Mouse (Mus musculus): ENCODE measurements at regions not wholly inside any gene's neighbourhood (a gene's known extent, or its start where the extent isn't known, plus 50 kb on each side); places are given as distances from the start of the nearest gene placed in this dataset.

DNA sequence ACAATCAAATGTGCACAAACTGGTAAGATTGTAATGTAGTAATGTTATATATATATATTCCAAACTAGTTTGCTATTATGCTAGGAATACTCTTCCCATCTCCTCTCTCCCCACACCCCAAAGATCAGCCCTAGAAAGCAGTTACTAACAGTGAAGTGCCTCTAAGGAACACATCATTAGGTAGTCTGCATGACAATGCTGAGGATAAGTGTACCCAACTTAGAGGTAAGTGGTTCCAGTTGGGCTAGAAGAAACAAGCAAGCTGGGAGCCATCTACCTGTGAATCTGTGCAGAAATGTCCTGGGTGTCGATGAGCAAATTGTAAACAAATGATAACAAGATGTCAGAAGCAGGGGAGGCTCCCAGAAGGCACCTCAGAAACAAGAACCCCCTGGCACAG, 141.7 kb downstream of the Fam43a start:
- Histone ChIP-seq H3K27ac (no peak overlapping the region), H3K4me3 (no peak overlapping the region), H3K4me1 (replicated peaks) (peaks cover 38% of the 10 kb centered on the region), H3K27me3 (no peaks in the 10 kb centered on the region), H3K36me3 (no peaks in the 10 kb centered on the region), H3K9me3 (no peaks in the 10 kb centered on the region), H3K9ac (no peak overlapping the region), H3K4me2 (no peak overlapping the region)
- no peak for ATAC-seq (ENCODE audit: low FRiP score)
- 91% methylated on average over 1 of the region's 1 CpGs for WGBS

DNA sequence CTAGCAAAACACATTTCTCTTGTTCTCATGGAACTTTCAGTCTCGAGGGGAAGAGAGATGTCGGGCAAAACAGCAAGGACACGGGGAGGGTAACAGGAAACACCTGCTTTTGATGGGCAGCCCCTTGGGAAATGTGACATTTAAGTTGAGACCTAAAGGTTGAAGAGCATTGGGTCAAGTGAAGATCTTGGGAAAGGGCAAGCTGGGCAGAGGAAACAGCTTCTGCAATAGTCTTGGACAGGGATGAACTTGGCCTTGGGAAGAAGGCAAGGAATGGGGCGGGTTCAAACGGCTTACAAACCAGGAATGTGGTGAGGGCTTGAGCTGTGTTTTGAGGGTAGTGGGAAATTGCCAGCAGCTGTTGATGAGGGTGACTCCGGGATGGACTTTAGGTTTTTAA, 143.0 kb downstream of the Fam43a start:
- Histone ChIP-seq H3K4me3 (no peak overlapping the region), H3K9me3 (no peaks in the 10 kb centered on the region), H3K27me3 (no peaks in the 10 kb centered on the region), H3K4me2 (no peak overlapping the region), H3K27ac (no peak overlapping the region), H3K36me3 (no peaks in the 10 kb centered on the region), H3K4me1 (replicated peaks) (peaks cover 35% of the 10 kb centered on the region), H3K9ac (no peak overlapping the region)
- ATAC-seq (ENCODE audit: low FRiP score) = no peak
- 82% methylated on average over 6 of the region's 6 CpGs for WGBS

DNA sequence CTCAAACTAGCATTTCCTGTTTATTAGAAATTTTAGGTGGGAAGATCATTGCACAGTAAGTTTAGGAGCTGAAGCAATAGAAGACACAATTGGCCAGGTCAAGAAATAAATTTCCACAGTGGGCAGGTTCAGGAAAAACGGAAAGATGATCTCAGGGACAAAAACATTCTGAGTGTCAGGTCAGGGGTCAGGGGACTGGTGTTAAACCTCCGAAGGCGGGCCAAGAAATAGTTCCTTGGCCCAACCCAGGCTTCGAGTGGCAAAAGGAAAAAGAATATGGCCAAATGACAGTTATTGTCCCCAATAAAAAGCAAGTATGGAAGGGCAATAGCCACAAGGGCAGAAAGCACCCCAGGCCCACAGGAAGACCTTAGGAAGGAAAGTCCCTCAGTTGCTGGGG, 144.0 kb downstream of the Fam43a start:
- Histone ChIP-seq H3K9ac (no peak overlapping the region), H3K36me3 (no peaks in the 10 kb centered on the region), H3K4me3 (no peak overlapping the region), H3K9me3 (no peaks in the 10 kb centered on the region), H3K4me2 (no peak overlapping the region), H3K27me3 (no peaks in the 10 kb centered on the region), H3K4me1 (replicated peaks) (peaks cover 32% of the 10 kb centered on the region), H3K27ac (no peak overlapping the region)
- 78% methylated on average over 4 of the region's 4 CpGs for WGBS
- ATAC-seq (ENCODE audit: low FRiP score) = no peak

DNA sequence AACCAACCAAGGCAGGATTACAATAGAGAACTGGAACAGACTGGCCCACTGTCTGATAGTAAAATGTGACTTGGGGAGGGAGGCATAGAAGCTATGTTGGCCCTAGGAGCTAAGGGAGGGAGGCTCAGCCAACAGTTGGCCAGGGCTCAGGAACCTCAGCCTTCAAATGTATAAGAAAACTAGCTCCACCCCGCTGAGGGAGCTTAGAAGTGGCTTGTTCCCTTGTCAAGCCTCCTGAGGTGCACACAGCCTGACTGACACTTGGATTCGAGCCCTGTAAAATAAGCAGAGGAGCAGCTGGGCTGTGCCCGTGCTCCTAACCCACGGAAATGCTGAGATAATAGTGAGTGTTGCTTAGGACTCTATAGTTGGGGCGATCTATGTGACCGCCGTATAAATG, 144.7 kb downstream of the Fam43a start:
- WGBS = 50% methylated on average over 7 of the region's 7 CpGs
- H3K4me2 ChIP-seq = no peak overlapping the region
- peak; percentile 59; the same call in 1 of the 2 replicates for ATAC-seq (ENCODE audit: low FRiP score)

DNA sequence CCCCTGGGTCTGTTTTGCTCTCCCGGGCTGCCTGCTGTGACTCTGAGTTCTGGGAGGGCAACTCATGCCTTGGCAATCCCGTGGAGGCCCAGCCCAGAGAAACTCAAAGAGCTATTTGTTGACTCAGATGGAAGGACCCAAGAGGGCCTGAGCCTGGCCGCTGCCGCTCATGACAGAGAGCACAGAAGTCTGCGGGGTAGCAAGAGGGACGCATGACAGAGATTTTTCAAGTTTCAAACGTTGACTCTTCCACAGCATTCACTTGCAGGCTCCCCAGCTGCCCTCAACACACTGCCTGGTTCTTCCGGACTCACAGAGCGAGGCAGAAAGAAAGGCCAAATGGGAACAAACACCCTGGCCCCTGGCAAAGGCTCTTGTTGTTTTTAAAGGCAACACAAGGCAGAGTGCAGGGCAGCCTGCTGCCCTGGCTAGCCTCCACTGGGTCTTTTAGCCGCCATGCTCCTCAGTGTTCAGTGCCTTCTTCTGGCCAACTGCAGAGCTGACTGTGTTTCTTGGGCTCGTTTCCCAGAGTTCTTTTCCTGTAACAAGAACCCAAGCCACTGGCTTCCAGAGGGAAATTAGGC, 146.2 kb downstream of the Fam43a start:
- H3K4me2 ChIP-seq = no peak overlapping the region
- ATAC-seq (ENCODE audit: low FRiP score) = no peak
- no peak overlapping the region for H3K4me3 ChIP-seq
- no peaks in the 10 kb centered on the region for H3K36me3 ChIP-seq
- H3K27me3 ChIP-seq = no peaks in the 10 kb centered on the region
- peak overlapping the region; percentile 42 for H3K27ac ChIP-seq
- no peaks in the 10 kb centered on the region for H3K9me3 ChIP-seq
- H3K4me1 ChIP-seq (replicated peaks) = peaks cover 26% of the 10 kb centered on the region
- 22% methylated on average over 11 of the region's 11 CpGs for WGBS
- H3K9ac ChIP-seq = no peak overlapping the region

More for the DNA sequence above, 144.7 kb downstream of the Fam43a start:
- H3K36me3 ChIP-seq = no peaks in the 10 kb centered on the region
- H3K27me3 ChIP-seq = no peaks in the 10 kb centered on the region
- H3K9me3 ChIP-seq = no peaks in the 10 kb centered on the region
- H3K27ac ChIP-seq = no peak overlapping the region
- no peak overlapping the region for H3K9ac ChIP-seq
- no peak overlapping the region for H3K4me3 ChIP-seq
- H3K4me1 ChIP-seq (replicated peaks) = peaks cover 26% of the 10 kb centered on the region

DNA sequence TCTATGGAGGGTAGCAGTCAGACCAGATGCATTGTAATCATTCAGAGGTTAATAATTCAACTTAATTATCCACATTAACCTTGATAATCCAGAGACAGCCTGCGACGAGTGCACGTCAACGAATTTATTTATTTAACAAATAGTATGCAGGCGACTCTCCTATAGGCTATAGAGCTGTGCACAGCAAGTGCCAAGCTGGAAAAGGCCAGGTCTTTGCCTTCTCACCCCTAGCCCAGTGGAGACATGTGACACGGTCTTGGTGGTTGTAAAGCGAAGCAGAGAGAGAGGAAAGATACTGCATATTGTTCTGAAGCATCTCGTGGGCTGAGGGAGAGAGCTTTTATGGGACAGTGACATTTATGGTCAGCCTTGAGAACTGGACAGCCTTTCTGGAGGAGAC, 146.7 kb downstream of the Fam43a start:
- Histone ChIP-seq H3K27me3 (no peaks in the 10 kb centered on the region), H3K4me1 (replicated peaks) (peaks cover 26% of the 10 kb centered on the region), H3K4me3 (no peak overlapping the region), H3K9me3 (no peaks in the 10 kb centered on the region), H3K36me3 (no peaks in the 10 kb centered on the region), H3K4me2 (no peak overlapping the region), H3K9ac (no peak overlapping the region), H3K27ac (no peak overlapping the region)
- WGBS = 54% methylated on average over 8 of the region's 8 CpGs
- ATAC-seq (ENCODE audit: low FRiP score) = no peak

DNA sequence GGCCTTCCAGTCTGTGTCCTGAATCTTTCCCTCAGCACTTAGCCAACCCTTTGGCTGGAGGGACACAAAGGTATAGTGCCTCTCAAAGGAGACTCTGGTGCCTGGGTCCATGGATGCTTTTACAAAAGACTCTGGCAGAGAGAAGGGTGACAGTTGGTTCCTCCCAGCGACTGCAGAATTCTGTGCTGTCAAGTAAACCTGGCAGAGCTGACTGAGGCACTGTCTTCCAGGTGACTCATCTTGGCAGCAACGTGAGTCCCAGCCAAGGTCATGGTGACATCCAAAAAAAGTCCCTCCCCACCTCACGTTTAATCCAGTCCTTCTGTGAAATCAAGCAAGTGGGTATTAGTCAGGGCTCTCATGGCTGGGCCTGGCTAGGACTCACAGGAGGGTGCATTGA, 150.3 kb downstream of the Fam43a start:
- no peaks in the 10 kb centered on the region for H3K36me3 ChIP-seq
- H3K27me3 ChIP-seq = no peaks in the 10 kb centered on the region
- no peak overlapping the region for H3K4me2 ChIP-seq
- H3K4me1 ChIP-seq (replicated peaks) = peaks cover 18% of the 10 kb centered on the region
- no peak for ATAC-seq (ENCODE audit: low FRiP score)
- 72% methylated on average over 3 of the region's 3 CpGs for WGBS
- H3K9ac ChIP-seq = no peak overlapping the region
- H3K27ac ChIP-seq = no peak overlapping the region
- no peaks in the 10 kb centered on the region for H3K9me3 ChIP-seq
- no peak overlapping the region for H3K4me3 ChIP-seq

DNA sequence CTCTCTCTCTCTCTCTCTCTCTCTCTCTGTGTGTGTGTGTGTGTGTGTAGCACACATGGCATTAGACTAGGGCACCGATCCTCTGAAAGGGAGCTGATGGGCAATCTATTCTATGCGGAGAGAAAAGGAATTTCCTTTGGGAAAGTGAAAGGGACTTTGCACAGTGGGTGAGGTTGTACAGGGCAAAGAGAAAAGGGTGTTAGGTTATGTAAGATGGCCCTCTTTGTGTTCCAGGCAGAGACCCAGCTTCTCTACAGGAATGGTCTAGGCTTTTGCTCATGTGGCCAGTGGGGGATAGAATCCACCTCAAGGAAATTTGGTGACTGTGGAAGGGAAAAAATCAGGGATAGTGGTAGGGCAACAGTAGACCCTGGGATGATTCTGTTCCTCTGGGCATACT, 156.2 kb downstream of the Fam43a start:
- Histone ChIP-seq H3K36me3 (no peaks in the 10 kb centered on the region), H3K4me2 (no peak overlapping the region), H3K9ac (no peak overlapping the region), H3K27ac (no peak overlapping the region), H3K4me3 (no peak overlapping the region), H3K27me3 (no peaks in the 10 kb centered on the region), H3K4me1 (replicated peaks) (no peaks in the 10 kb centered on the region), H3K9me3 (no peaks in the 10 kb centered on the region)
- no peak for ATAC-seq (ENCODE audit: low FRiP score)
- 91% methylated on average over 2 of the region's 2 CpGs for WGBS

DNA sequence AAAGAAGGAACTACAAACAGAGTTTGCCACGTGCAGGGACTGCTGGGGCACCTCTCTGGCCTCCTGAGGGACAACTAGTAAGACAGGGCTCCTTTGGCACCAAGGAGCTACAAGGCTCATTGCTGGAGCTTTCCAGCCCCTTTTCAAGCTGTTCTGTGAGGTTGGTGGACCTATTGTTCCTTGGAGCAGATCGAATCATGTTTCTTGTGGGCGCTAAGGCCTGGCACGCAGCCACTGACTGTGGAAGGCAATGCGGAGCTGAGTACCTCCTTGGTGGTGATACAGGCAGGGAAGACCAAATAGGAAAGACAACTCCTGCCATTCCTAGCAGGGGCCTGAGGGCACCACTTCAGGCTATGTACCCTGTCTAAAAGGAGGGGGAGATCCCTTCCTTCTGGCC, 157.2 kb downstream of the Fam43a start:
- Histone ChIP-seq H3K4me1 (replicated peaks) (no peaks in the 10 kb centered on the region), H3K27ac (no peak overlapping the region), H3K36me3 (no peaks in the 10 kb centered on the region), H3K9ac (no peak overlapping the region), H3K4me3 (no peak overlapping the region), H3K4me2 (no peak overlapping the region), H3K27me3 (no peaks in the 10 kb centered on the region), H3K9me3 (no peaks in the 10 kb centered on the region)
- ATAC-seq (ENCODE audit: low FRiP score) = no peak
- 87% methylated on average over 5 of the region's 5 CpGs for WGBS

DNA sequence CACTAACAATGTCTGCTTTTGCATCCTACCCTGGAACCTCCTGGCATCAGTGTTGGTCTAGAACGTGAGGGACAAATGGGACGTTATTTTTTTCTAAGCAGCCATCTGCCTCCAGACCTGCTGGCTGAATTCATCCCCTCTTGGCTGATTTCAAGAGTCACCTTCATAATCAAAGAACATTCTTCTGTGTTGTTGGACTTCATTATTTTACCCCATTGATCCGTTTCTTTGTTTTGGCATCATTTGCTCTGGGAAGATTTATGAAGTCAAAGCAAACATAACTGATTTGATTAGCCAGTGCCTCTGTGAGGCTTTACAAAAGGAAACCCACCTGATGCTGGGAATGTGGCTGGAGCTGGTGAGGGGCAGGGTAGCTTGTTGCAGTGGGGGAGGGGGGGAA, 158.0 kb downstream of the Fam43a start:
- H3K27ac ChIP-seq = no peak overlapping the region
- H3K9ac ChIP-seq = no peak overlapping the region
- H3K27me3 ChIP-seq = no peaks in the 10 kb centered on the region
- H3K9me3 ChIP-seq = no peaks in the 10 kb centered on the region
- no peak overlapping the region for H3K4me3 ChIP-seq
- H3K36me3 ChIP-seq = no peaks in the 10 kb centered on the region
- 0 out of 2 replicates have a peak, but pooled peaks cover 3% of the 10 kb centered on the region for H3K4me1 ChIP-seq (replicated peaks)
- no peak overlapping the region for H3K4me2 ChIP-seq
- ATAC-seq (ENCODE audit: low FRiP score) = no peak
- WGBS = 78% methylated on average over 3 of the region's 3 CpGs

DNA sequence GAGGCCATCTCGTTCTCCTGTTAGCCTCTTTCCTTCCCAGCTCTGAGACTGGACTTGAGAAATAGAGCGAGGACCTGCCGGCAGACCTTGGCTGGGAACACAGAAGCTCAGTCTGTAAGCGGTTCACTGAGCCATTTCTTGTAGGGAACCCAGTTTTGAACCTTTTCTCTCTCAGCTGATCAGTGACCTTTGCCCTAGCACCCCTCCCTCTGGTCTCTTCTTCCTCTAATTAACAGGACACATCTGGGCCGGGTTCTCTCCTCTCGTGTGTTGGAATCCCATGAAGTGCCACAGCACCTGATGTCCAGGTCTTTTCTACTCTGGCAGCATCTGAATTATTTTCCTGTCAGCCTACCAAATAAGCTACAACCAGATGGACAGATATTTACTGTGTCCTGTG, 158.5 kb downstream of the Fam43a start:
- Histone ChIP-seq H3K27ac (no peak overlapping the region), H3K36me3 (no peaks in the 10 kb centered on the region), H3K27me3 (no peaks in the 10 kb centered on the region), H3K9me3 (no peaks in the 10 kb centered on the region), H3K4me3 (no peak overlapping the region), H3K4me2 (no peak overlapping the region), H3K4me1 (replicated peaks) (0 out of 2 replicates have a peak, but pooled peaks cover 3% of the 10 kb centered on the region), H3K9ac (no peak overlapping the region)
- 80% methylated on average over 6 of the region's 6 CpGs for WGBS
- ATAC-seq (ENCODE audit: low FRiP score) = no peak

DNA sequence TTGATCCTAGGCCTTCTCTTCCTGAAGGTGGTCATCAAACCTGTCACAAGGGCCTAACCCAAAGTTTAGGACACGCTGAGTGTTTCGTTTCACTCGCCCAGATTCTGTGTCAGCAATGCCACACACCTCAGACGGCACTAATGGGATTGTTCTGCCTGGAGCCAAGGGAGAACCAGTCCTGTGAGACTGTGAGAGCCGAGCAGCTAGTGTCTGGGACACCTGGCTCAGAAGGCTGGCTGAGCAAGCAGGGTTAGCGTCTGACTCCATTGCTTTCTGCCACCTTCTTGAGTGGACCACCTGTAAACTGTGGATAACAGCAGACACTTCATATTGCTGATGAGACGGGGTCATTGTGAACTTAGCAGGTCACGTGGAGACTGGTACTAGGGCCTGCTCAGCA, 160.0 kb downstream of the Fam43a start:
- WGBS = 85% methylated on average over 8 of the region's 8 CpGs
- Histone ChIP-seq H3K4me1 (replicated peaks) (0 out of 2 replicates have a peak, but pooled peaks cover 3% of the 10 kb centered on the region), H3K27me3 (no peaks in the 10 kb centered on the region), H3K27ac (no peak overlapping the region), H3K9me3 (no peaks in the 10 kb centered on the region), H3K9ac (no peak overlapping the region), H3K4me3 (no peak overlapping the region), H3K36me3 (no peaks in the 10 kb centered on the region), H3K4me2 (no peak overlapping the region)
- no peak for ATAC-seq (ENCODE audit: low FRiP score)

DNA sequence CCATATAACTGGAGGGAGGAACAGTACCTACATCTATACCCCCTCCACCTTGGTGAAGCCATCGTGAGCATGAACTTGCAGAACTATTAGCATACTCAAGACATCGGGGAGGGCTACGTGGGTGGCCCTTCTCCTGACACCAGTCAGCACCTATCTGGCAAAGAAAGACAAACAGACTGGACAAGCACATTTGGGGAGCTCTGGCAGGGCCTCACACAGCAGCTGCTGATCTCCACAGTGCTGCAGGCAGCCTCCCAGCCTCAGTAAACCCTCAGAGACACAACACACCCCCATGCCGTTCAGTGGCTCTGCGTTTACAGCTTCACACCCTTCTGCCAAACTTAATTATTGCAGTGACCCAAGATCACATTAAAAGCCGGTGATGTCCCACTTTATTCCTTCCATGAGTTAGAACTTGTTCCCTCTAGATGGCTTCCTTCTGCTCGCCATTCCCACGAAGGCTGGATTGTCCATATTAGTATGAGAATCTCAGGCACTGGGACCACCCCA, 161.7 kb downstream of the Fam43a start:
- no peaks in the 10 kb centered on the region for H3K9me3 ChIP-seq
- no peak overlapping the region for H3K4me3 ChIP-seq
- H3K9ac ChIP-seq = no peak overlapping the region
- 76% methylated on average over 8 of the region's 8 CpGs for WGBS
- no peak overlapping the region for H3K4me2 ChIP-seq
- H3K4me1 ChIP-seq (replicated peaks) = 0 out of 2 replicates have a peak, but pooled peaks cover 3% of the 10 kb centered on the region
- no peaks in the 10 kb centered on the region for H3K36me3 ChIP-seq
- no peak for ATAC-seq (ENCODE audit: low FRiP score)
- no peaks in the 10 kb centered on the region for H3K27me3 ChIP-seq
- no peak overlapping the region for H3K27ac ChIP-seq
